Mouse (Mus musculus) WW6 (cell line): ENCODE results near the gene Cypt12.

Source experiments
- DNase-seq: peaks from one replicate; pipeline ENCODE4 v3.0.0-alpha.2; 2013; ENCODE audit warnings: low read depth, low spot score

Gene Cypt12

GRCm38 (mm10) chr3:17948299-17948698 lies at the start of gene Cypt12:
TSS of gene Cypt12 (plus strand) at chr3:17948410.
- no peak for DNase-seq

DNA sequence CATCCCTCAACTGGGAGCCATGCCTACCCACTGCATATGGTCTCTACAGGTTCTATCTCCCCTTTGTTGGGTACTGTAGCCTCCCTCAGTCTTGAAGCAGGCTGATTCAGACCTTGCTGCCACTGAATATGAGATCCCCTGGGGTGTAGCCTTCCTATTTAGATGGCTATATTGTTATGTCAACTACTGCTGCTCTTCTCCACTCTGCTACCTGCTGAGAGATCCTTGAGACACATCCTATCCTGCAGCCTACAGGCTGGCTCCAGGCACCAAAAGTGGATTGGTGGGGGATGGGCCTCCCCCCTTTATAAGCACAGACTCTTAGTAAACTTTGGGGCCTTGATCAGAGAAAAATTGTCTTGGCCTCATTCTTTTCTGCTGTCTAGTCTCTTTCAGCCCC lies 34.4 kb upstream of the Cypt12 start:
- peak; percentile 33 for DNase-seq

- DNase-seq = no peak
These were observed 8.0 kb upstream of the Cypt12 start for GRCm38 (mm10) chr3:17940206-17940605.
